ENCODE assay signal across 8 mouse cellular contexts in the genomic region with DNA sequence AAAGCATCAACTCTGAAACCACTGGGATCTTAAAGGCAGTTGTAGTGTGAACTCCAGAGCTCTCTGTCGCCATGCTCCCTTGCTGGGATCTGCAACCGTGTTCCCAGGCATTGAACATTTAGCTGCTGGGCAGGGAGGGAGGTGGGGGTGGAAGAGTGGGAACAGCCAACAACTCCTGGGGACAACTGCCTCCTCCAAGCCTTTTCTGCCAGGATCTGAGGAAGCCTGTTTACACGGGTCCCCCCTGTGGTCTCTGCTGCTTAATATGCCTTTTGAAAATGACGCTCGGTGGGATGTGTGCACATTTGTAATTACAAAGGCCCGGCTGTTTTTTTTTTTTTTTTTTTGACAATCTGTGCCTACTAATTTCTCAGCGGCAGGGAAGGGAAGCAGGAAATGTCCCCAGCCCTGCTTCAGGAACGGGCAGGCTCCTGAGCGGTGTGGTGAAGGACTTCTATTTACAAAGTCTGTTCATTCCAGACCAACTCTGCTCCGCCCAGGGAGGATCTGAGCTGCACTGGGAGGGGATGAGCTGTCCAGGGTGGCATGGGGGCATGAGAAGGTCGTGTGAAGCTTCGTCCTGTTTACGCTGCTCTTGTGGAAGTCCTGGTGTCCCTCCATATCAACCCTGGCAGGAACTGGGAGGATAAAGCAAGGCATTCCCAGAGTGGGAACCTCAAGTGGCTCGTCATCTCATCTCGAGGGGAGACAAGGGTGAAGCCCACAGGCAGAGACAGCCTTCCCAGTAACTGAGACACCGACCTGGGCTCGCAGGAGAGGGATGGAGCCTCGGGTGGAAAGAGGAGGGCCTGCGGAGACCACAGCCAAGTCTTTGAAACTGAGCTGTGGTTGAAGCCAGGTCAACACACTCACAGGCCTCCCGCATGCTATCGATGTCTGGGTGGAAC.
DNase-seq lines count a peak whose midpoint lies in the region.

No protein-coding gene starts in this region.

- intact Hi-C loops in gastrocnemius, postnatal 36 days (cut with DNase I): no loop called here

- peak; percentile 66 for DNase-seq in cerebellum, adult 9-11 months
- DNase-seq in cerebellum, adult 9-10 months: no peak
- peak; percentile 17 for DNase-seq in ZHBTc4 (ENCODE audit: low read depth, low spot score)
- DNase-seq in forelimb bud, embryonic 11.5 days (ENCODE audit: low read depth, low spot score): peak; percentile 51
- peak; percentile 56 for DNase-seq in lung, postnatal 10 days
- DNase-seq in thymus, postnatal 36 days: no peak
- DNase-seq in gastrocnemius, postnatal 36 days: no peak
- DNase-seq in adrenal gland, adult (ENCODE audit: inconsistent age in 2 of 2, low spot score in 1 of 2): no peak

Comparison
In these comparisons a context has a peak if more than half of its experiments do, and no peak if none do; other contexts are left out.
1. DNase-seq: peak in cerebellum, adult 9-11 months (single experiment), ZHBTc4 (single experiment), forelimb bud, embryonic 11.5 days (single experiment) and lung, postnatal 10 days (single experiment); none in cerebellum, adult 9-10 months (single experiment), thymus, postnatal 36 days (0 of 2), gastrocnemius, postnatal 36 days (0 of 2) and adrenal gland, adult (0 of 2).